Mouse (Mus musculus) embryonic facial prominence, embryonic 11.5 days (tissue): Measurements from ENCODE around the gene Carmil1. TPM values are rescaled to one million over a fixed set of nuclear protein-coding genes. Genes with fewer than 3 reads are reported as not detected.

Experiments
- ATAC-seq: fragments of 200-750 bp; cut with Nextera tagmentation; replicated peaks from 2 replicates; pipeline ENCODE4 v1.8.0; 2017; ENCODE audit warnings: low read depth; ENCODE audit not compliant: insufficient number of reproducible peaks, low FRiP score, low TSS enrichment
- DNase-seq: peaks from one replicate; pipeline ENCODE4 v3.0.0-alpha.2; 2015; ENCODE audit warnings: low spot score
- H3K27ac ChIP-seq: fragments of 300-500 bp; sonication (generic); replicated peaks from 2 replicates; pipeline ENCODE4 v1.5.1; 2014; ENCODE audit warnings: mild to moderate bottlenecking, low read depth, low read length, control low read depth
- H3K27me3 ChIP-seq: fragments of 300-500 bp; sonication (generic); 2 replicates; pipeline ENCODE4 v1.6.1; 2014; ENCODE audit warnings: mild to moderate bottlenecking, low read length, moderate library complexity, mixed read lengths; ENCODE audit not compliant: control insufficient read depth, insufficient read depth
- H3K36me3 ChIP-seq: fragments of 300-500 bp; sonication (generic); replicated peaks from 2 replicates; pipeline ENCODE4 v1.6.1; 2014; ENCODE audit warnings: low read depth, mild to moderate bottlenecking, low read length, moderate library complexity, mixed read lengths; ENCODE audit not compliant: control insufficient read depth, insufficient read depth
- H3K4me1 ChIP-seq: fragments of 300-500 bp; sonication (generic); 2 replicates; pipeline ENCODE4 v1.6.1; 2014; ENCODE audit warnings: low read length, mixed read lengths; ENCODE audit not compliant: control insufficient read depth, insufficient read depth
- H3K4me2 ChIP-seq: fragments of 300-500 bp; sonication (generic); 2 replicates; pipeline ENCODE4 v1.6.1; 2014; ENCODE audit warnings: low read depth, mild to moderate bottlenecking, control low read depth, low read length, moderate library complexity
- H3K4me3 ChIP-seq: fragments of 300-500 bp; sonication (generic); 2 replicates; pipeline ENCODE4 v1.5.1; 2014; ENCODE audit warnings: low read depth, low read length, control low read depth
- H3K9ac ChIP-seq: fragments of 300-500 bp; sonication (generic); replicated peaks from 2 replicates; pipeline ENCODE4 v1.6.1; 2014; ENCODE audit warnings: mild to moderate bottlenecking, control low read depth, low read length
- H3K9me3 ChIP-seq: fragments of 300-500 bp; sonication (generic); replicated peaks from 2 replicates; pipeline ENCODE4 v1.6.1; 2016; ENCODE audit warnings: mild to moderate bottlenecking, low read length, inconsistent platforms, mixed read lengths; ENCODE audit not compliant: control insufficient read depth
- WGBS: fragments of 180-500 bp; shearing (Covaris S2); extraction: QIAGEN DNeasy Blood & Tissue Kit; methylation state at CpG from one replicate; pipeline ENCODE4 v1.1.7; 2014; 5-methylcytosine and 5-hydroxymethylcytosine counted together
- polyA plus RNA-seq: library from polyadenylated mRNA; unstranded; fragments of >200 nt; fragmentation: Nextera tagmentation; extraction: Ambion mirVana; gene quantifications from 2 replicates; pipeline ENCODE4 v1.2.1, GENCODE M21; 2014

The Carmil1 gene
- polyA plus RNA-seq, 1 experiment from 2014 or later: 25.0 TPM

DNA sequence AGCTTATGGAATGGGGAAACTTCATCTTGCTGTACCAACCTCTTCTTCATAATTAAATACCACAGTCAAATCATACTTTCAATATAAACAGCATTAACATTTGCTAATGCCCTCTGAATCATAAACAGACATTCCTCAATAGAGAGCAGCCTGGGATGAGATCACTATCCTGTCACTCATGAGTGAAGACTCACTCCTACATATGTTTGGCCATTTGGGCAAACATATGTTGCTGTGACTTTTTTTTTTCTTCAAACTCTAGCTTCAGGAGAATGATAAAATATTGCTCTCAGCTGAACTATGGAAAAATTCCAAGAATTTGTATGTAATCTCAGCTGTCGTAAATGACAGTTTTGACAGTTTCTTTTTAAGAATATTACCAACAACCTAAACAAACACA lies 110.9 kb downstream of the Carmil1 start:
- DNase-seq (no peak), ATAC-seq (no peak)
- Histone ChIP-seq H3K4me1 (no peaks in the 10 kb centered on the region), H3K9me3 (no peaks in the 10 kb centered on the region), H3K36me3 (no peaks in the 10 kb centered on the region), H3K27me3 (no peaks in the 10 kb centered on the region), H3K9ac (no peak overlapping the region), H3K27ac (no peak overlapping the region), H3K4me3 (no peak overlapping the region), H3K4me2 (no peak overlapping the region)
- 92% methylated on average over 1 of the region's 1 CpGs for WGBS

- no peak for DNase-seq
- no peaks in the 10 kb centered on the region for H3K27me3 ChIP-seq
- no peaks in the 10 kb centered on the region for H3K4me1 ChIP-seq
- no peak overlapping the region for H3K4me2 ChIP-seq
- H3K9ac ChIP-seq: no peak overlapping the region
- no peak overlapping the region for H3K27ac ChIP-seq
- no peaks in the 10 kb centered on the region for H3K36me3 ChIP-seq
- 100% methylated on average over 1 of the region's 1 CpGs for WGBS
- H3K4me3 ChIP-seq: no peak overlapping the region
- H3K9me3 ChIP-seq: no peaks in the 10 kb centered on the region
- ATAC-seq: no peak
Measured at GRCm38 (mm10) chr13:24163368-24163767, 117.2 kb downstream of the Carmil1 start.

- WGBS: 85% methylated on average over 4 of the region's 4 CpGs
- no peak overlapping the region for H3K4me3 ChIP-seq
- H3K4me1 ChIP-seq: no peaks in the 10 kb centered on the region
- no peaks in the 10 kb centered on the region for H3K9me3 ChIP-seq
- no peak overlapping the region for H3K4me2 ChIP-seq
- H3K27me3 ChIP-seq: no peaks in the 10 kb centered on the region
- DNase-seq (no peak), ATAC-seq (no peak)
- H3K9ac ChIP-seq: no peak overlapping the region
- H3K36me3 ChIP-seq: no peaks in the 10 kb centered on the region
- H3K27ac ChIP-seq: no peak overlapping the region
Measured at GRCm38 (mm10) chr13:24161105-24161504, 119.5 kb downstream of the Carmil1 start.

DNA sequence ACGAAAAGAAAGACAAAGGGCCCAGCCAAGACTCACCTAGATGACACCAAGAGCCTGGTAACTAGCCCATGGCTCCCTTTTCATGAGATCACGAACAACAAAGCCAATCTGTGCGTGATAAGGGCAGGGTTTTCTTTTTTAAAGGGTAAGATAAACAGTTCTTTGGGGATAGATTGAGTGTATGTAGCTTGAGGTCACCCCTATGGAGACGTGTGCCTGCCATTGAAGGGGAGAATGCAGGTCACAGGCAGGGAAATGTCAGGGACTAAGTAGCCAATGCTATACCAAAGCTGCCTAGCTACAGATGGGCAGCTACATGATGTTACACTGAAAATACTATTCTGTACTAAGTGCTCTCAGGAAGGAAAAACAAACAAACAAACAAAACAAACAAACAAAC lies 120.6 kb downstream of the Carmil1 start:
- Histone ChIP-seq H3K27me3 (no peaks in the 10 kb centered on the region), H3K9me3 (no peaks in the 10 kb centered on the region), H3K27ac (no peak overlapping the region), H3K4me2 (no peak overlapping the region), H3K9ac (no peak overlapping the region), H3K4me3 (no peak overlapping the region), H3K36me3 (no peaks in the 10 kb centered on the region), H3K4me1 (no peaks in the 10 kb centered on the region)
- no peak for ATAC-seq
- WGBS: 80% methylated on average over 4 of the region's 4 CpGs
- DNase-seq: no peak

DNA sequence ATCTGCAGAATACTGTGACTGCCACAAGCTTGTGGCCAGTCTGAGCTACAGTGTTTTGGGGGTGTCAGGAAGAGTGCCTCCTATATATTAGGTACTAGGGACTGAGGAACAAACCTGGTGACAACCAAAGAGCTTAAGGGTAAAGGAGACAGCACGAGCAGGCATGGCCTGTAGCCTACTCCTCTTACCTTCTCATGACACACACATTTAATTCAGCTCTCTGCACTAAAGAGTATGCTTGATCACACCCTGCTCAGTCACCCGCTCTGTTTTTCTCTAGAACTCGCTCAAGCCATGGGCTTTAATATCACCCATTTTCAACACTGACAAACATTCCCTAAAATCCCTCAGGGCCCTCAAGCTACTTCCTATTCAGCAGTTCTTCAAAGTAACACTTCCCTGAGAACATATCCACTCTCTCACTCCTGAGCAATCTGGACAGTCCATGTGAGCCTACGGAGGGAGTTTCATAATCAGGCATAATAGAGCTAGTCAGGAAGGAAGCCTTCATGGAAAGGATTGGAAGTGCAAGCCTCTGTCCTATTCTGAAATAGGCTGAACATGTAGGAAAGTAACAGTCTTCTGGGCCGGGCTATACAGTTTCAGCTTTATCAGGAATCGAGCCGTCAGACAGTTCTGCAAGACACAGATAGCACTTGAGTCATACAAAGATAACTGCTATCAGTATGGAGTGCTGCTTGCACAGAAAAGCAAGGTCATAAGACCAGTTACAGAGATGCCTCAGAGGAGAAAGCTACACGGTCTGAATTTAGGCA lies 121.2 kb downstream of the Carmil1 start:
- DNase-seq: no peak
- WGBS: 88% methylated on average over 8 of the region's 8 CpGs
- no peak for ATAC-seq
- Histone ChIP-seq H3K27ac (no peak overlapping the region), H3K4me2 (no peak overlapping the region), H3K9ac (no peak overlapping the region), H3K4me1 (no peaks in the 10 kb centered on the region), H3K4me3 (no peak overlapping the region), H3K36me3 (no peaks in the 10 kb centered on the region), H3K9me3 (no peaks in the 10 kb centered on the region), H3K27me3 (no peaks in the 10 kb centered on the region)

DNA sequence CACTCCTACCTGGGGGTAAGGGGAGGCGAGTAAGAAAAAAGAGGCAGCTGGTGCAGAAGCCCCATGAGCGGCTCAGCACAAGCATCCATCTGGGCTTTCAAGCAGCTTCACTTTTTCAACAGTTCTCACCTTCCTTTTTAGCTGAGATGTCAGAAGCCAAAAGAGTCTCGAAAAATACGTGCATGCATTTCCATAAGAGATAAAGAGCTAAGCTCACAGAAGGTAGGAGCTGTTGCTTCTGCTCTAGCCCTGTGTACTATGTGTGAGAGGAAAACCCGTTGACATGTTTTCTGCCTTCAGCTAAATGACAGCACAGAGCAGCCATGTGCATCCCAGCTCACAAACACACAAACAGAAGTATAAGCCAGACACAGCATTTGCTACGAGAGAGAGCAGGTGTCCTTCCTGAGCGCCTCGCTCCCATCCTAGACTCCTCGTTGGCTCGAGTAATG lies 123.0 kb downstream of the Carmil1 start:
- Histone ChIP-seq H3K4me1 (no peaks in the 10 kb centered on the region), H3K4me3 (no peak overlapping the region), H3K36me3 (no peaks in the 10 kb centered on the region), H3K9ac (no peak overlapping the region), H3K4me2 (no peak overlapping the region), H3K27ac (no peak overlapping the region), H3K9me3 (no peaks in the 10 kb centered on the region), H3K27me3 (no peaks in the 10 kb centered on the region)
- WGBS: 92% methylated on average over 10 of the region's 10 CpGs
- no peak for ATAC-seq
- no peak for DNase-seq

DNA sequence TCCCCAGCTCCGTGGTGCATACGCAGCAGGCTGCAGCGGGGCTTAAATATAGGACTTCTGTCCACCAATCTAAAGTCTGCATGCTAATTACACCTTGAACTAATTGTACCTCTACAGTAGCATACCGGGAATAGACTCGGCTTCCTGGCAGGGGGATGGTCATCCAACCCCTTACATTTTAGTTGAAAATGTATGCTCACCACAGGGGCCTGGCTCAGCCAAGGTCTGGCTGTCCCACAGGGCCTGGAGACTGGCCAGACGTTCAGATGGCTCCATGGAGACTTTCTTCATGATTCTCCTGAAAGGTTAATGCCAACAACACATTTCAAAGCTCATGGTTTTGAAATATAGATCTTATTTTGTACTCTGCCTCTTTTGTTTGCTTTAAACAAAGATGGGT lies 125.4 kb downstream of the Carmil1 start:
- Histone ChIP-seq H3K9ac (no peak overlapping the region), H3K4me3 (no peak overlapping the region), H3K27ac (no peak overlapping the region), H3K36me3 (no peaks in the 10 kb centered on the region), H3K9me3 (no peaks in the 10 kb centered on the region), H3K27me3 (no peaks in the 10 kb centered on the region), H3K4me2 (no peak overlapping the region), H3K4me1 (no peaks in the 10 kb centered on the region)
- 17% methylated on average over 6 of the region's 6 CpGs for WGBS
- DNase-seq: peak; percentile 21
- no peak for ATAC-seq

DNA sequence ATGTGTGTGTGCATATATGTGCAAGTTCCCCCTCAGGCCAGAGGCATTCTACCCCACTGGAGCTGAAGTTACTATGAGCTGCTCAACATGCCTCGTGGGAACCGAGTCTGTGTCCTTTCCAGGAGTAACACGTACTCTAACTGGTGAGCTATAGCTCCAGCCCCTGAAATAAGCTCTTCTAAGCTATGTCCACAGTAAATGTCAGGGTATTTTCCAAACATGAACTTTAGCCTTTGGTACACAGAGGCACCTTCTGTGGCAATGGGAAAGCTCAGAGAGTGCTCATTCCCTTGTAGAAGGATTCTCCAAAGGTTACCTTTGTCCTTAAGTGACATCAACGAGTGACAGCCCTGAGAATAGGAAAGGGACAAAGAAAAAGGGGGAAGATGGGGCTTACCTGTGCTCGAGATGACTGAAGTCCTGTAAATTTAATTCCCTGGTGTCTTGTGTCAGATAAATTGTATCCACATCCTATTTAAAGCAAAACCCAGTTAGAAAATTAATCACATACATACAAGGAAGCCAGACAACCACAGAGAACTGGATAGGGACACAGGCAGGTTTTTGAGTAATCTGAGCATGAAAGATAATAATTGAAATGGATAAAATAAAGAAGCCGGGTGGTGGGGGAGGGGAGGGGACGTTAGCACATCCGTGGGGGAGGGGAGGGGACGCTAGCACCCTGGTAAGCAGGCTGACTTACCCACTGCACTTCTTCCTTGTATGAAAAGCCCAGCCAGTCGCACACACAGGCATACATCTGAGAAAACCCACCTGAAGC lies 126.1 kb downstream of the Carmil1 start:
- Histone ChIP-seq H3K9ac (no peak overlapping the region), H3K4me3 (no peak overlapping the region), H3K4me2 (no peak overlapping the region), H3K27me3 (no peaks in the 10 kb centered on the region), H3K27ac (no peak overlapping the region), H3K4me1 (no peaks in the 10 kb centered on the region), H3K36me3 (no peaks in the 10 kb centered on the region), H3K9me3 (no peaks in the 10 kb centered on the region)
- no peak for DNase-seq
- no peak for ATAC-seq
- WGBS: 51% methylated on average over 10 of the region's 10 CpGs
